Comparison of ENCODE assay signal across 13 mouse cellular contexts in the genomic region with DNA sequence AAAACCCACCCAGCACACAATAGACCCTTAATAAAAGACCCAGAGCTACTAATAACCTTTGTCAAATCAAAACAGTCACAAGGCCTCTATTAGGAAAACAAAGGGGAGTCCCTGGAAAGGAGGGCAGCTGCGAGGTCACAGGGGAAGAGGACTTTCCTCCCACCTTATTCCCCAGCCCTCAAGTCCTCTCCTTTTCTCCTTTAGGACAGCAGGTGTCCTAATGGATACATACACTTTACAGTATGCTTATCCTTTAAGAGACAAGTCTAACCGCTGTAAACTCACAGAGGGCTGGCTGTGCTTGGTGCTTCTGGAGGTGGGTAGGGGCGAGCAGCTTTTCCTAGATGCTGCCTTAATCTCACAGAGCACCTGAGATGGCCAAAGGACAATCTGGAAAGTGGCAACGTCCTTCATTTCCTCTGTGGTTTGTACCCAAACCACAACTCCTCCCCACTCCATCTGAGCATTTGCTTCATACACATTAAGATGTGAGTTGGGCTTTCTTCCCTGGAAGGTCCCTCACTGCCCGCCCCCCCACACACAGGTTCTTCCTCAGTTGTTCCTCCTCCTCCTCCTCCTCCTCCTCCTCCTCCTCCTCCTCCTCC. TPM values are rescaled to one million over a fixed set of nuclear protein-coding genes. Genes with fewer than 3 reads are reported as not detected.
A peak's percentile ranks its signal among the peaks of the same experiment; 100 is the strongest.
DNase-seq lines count a peak whose midpoint lies in the region; ATAC-seq and TF ChIP-seq lines count a peak whose summit lies in the region.
"Had no signal": no experiment of that assay in that cellular context is flagged by ENCODE, and none has a peak within 500 bp of the region (broad histone marks: within the 10 kb centered on the region; RNA-seq: fewer than 3 reads in every experiment).

No protein-coding gene starts in this region.

- no peaks in the 10 kb centered on the region for H3K27me3 ChIP-seq in forebrain, embryonic 10.5 days (ENCODE audit: poor library complexity, severe bottlenecking)
- no peaks in the 10 kb centered on the region for H3K27me3 ChIP-seq in forebrain, postnatal 0 days (ENCODE audit: insufficient read depth, low read length)
- H3K27me3 ChIP-seq in midbrain, embryonic 10.5 days (ENCODE audit: low read depth, poor library complexity, severe bottlenecking) = no peaks in the 10 kb centered on the region
- H3K27me3 ChIP-seq in midbrain, embryonic 16.5 days (ENCODE audit: control insufficient read depth, insufficient read depth, low read depth, low read length) = no peaks in the 10 kb centered on the region
- H3K27me3 ChIP-seq: midbrain, embryonic 13.5 days had no signal

- no peak for DNase-seq in forebrain, embryonic 10.5 days (ENCODE audit: extremely low spot score, low spot score)
- DNase-seq in forebrain, postnatal 0 days = no peak
- no peak for DNase-seq in midbrain, embryonic 10.5 days (ENCODE audit: low spot score)
- peak; percentile 26 for DNase-seq in retina, embryonic 14.5 days (ENCODE audit: low spot score)
- no peak for DNase-seq in thymus, postnatal 0 days (ENCODE audit: low spot score)
- DNase-seq: cerebellum, adult 2 months; heart, postnatal 36 days; kidney, adult 8-10 months had no signal

- peaks cover 17% of the 10 kb centered on the region for H3K9me3 ChIP-seq in forebrain, embryonic 10.5 days
- H3K9me3 ChIP-seq in forebrain, postnatal 0 days (ENCODE audit: low read length) = no peaks in the 10 kb centered on the region
- peaks cover 11% of the 10 kb centered on the region for H3K9me3 ChIP-seq in midbrain, embryonic 10.5 days (replicated peaks)
- H3K9me3 ChIP-seq in midbrain, embryonic 16.5 days (replicated peaks; ENCODE audit: control insufficient read depth, low read length, poor library complexity, severe bottlenecking) = no peaks in the 10 kb centered on the region

- no peak overlapping the region for H3K9ac ChIP-seq in forebrain, postnatal 0 days
- H3K9ac ChIP-seq in midbrain, embryonic 16.5 days (ENCODE audit: low read depth, low read length) = no peak overlapping the region
- H3K9ac ChIP-seq: midbrain, embryonic 13.5 days had no signal

- no peak for ATAC-seq in forebrain, postnatal 0 days
- no peak for ATAC-seq in midbrain, embryonic 16.5 days
- peak; percentile 76 for ATAC-seq in granulocyte monocyte progenitor cell, adult 5-6 weeks (replicated peaks; ENCODE audit: poor library complexity, severe bottlenecking)
- no peak for ATAC-seq in erythroblast, adult 5-6 weeks (replicated peaks; ENCODE audit: low FRiP score, poor library complexity, severe bottlenecking)
- ATAC-seq: activated CD4-positive, CD25-positive, alpha-beta regulatory T cell, adult 4 months had no signal

- H3K4me2 ChIP-seq in forebrain, postnatal 0 days (ENCODE audit: low read depth) = no peak overlapping the region
- H3K4me2 ChIP-seq in midbrain, embryonic 16.5 days (ENCODE audit: low read length) = no peak overlapping the region

- H3K4me3 ChIP-seq in forebrain, embryonic 10.5 days = peak overlapping the region; percentile 1; the same call in 1 of the 2 replicates
- no peak overlapping the region for H3K4me3 ChIP-seq in forebrain, postnatal 0 days (ENCODE audit: low read depth, low read length)
- H3K4me3 ChIP-seq in midbrain, embryonic 10.5 days = no peak overlapping the region
- H3K4me3 ChIP-seq in midbrain, embryonic 16.5 days (ENCODE audit: low read depth, low read length) = no peak overlapping the region
- H3K4me3 ChIP-seq: midbrain, embryonic 13.5 days had no signal

- TF ChIP-seq CTCF in forebrain, postnatal 0 days (IDR thresholded peaks at IDR 0.05; ENCODE audit: low read depth) = no peak

- 21% methylated on average over 5 of the region's 5 CpGs for WGBS in forebrain, embryonic 10.5 days
- 20% methylated on average over 4 of the region's 5 CpGs for WGBS in forebrain, postnatal 0 days
- WGBS in midbrain, embryonic 10.5 days = 10% methylated on average over 5 of the region's 5 CpGs
- WGBS in midbrain, embryonic 16.5 days = 17% methylated on average over 5 of the region's 5 CpGs

- peaks cover 17% of the 10 kb centered on the region for H3K36me3 ChIP-seq in forebrain, embryonic 10.5 days (replicated peaks)
- no peaks in the 10 kb centered on the region for H3K36me3 ChIP-seq in forebrain, postnatal 0 days (ENCODE audit: insufficient read depth)
- H3K36me3 ChIP-seq in midbrain, embryonic 10.5 days = peaks cover 17% of the 10 kb centered on the region
- no peaks in the 10 kb centered on the region for H3K36me3 ChIP-seq in midbrain, embryonic 16.5 days (ENCODE audit: control insufficient read depth, insufficient read depth, low read length)

- H3K4me1 ChIP-seq in forebrain, embryonic 10.5 days = peaks cover 44% of the 10 kb centered on the region
- peaks cover 8% of the 10 kb centered on the region for H3K4me1 ChIP-seq in forebrain, postnatal 0 days (ENCODE audit: insufficient read depth)
- peaks cover 43% of the 10 kb centered on the region for H3K4me1 ChIP-seq in midbrain, embryonic 10.5 days
- H3K4me1 ChIP-seq in midbrain, embryonic 16.5 days (ENCODE audit: control insufficient read depth, insufficient read depth, low read length) = peaks cover 19% of the 10 kb centered on the region

- H3K27ac ChIP-seq in forebrain, embryonic 10.5 days = peak overlapping the region; percentile 69
- no peak overlapping the region for H3K27ac ChIP-seq in forebrain, postnatal 0 days (ENCODE audit: low read depth, low read length)
- peak overlapping the region; percentile 73 for H3K27ac ChIP-seq in midbrain, embryonic 10.5 days (replicated peaks)
- H3K27ac ChIP-seq in midbrain, embryonic 16.5 days (ENCODE audit: low read length) = no peak overlapping the region

RNA-seq across cellular contexts. Expression of a gene that starts 42.8 kb away (rescaled TPM):
- polyA plus RNA-seq in forebrain, embryonic 10.5 days (2016; fragmentation: Nextera tagmentation; extraction: Ambion mirVana) = 51.4 and 52.7 TPM in 2 replicates
- 32.5 and 46.4 TPM in 2 replicates for total RNA-seq in forebrain, postnatal 0 days (2014; rRNA removed)
- polyA plus RNA-seq in forebrain, postnatal 0 days (2015; fragmentation: Nextera tagmentation; extraction: Ambion mirVana) = 48.3 and 62.8 TPM in 2 replicates
- 47.2 and 56.2 TPM in 2 replicates for polyA plus RNA-seq in midbrain, embryonic 10.5 days (2016; fragmentation: Nextera tagmentation; extraction: Ambion mirVana)
- polyA plus RNA-seq in midbrain, embryonic 16.5 days (2015; fragmentation: Nextera tagmentation; extraction: Ambion mirVana) = 78.3 and 92.4 TPM in 2 replicates
- total RNA-seq in granulocyte monocyte progenitor cell, adult 5-6 weeks (2014; fragmentation: Nextera tagmentation) = 25.3 and 43.8 TPM in 2 replicates
- 3.5 and 6.2 TPM in 2 replicates for total RNA-seq in granulocyte monocyte progenitor cell, adult 5-6 weeks (2017)
- 2.3 and 3.7 TPM in 2 replicates for total RNA-seq in erythroblast, adult 5-6 weeks (2015; ENCODE audit: low replicate concordance)
- 0.77 and 0.84 TPM in 2 replicates for total RNA-seq in erythroblast, adult 5-6 weeks (2017; ENCODE audit: low replicate concordance)
- 19.6 and 23.7 TPM in 2 replicates for polyA plus RNA-seq in thymus, postnatal 0 days (2015; fragmentation: Nextera tagmentation; extraction: Ambion mirVana)

Comparison
In these comparisons a context has a peak if more than half of its experiments do, and no peak if none do; other contexts are left out.
1. H3K27ac ChIP-seq: peak in forebrain, embryonic 10.5 days (single experiment) and midbrain, embryonic 10.5 days (single experiment); none in forebrain, postnatal 0 days (single experiment) and midbrain, embryonic 16.5 days (single experiment).